Mouse (Mus musculus) yolk sac, embryonic 10.5 days (tissue): ENCODE data around the gene 1810055G02Rik.
A peak's percentile ranks its signal among the peaks of the same experiment; 100 is the strongest.

Experiments used
- DNase-seq: peaks from one replicate; pipeline ENCODE4 v3.0.0-alpha.2; 2017; ENCODE audit warnings: low spot score

1810055G02Rik gene

DNA sequence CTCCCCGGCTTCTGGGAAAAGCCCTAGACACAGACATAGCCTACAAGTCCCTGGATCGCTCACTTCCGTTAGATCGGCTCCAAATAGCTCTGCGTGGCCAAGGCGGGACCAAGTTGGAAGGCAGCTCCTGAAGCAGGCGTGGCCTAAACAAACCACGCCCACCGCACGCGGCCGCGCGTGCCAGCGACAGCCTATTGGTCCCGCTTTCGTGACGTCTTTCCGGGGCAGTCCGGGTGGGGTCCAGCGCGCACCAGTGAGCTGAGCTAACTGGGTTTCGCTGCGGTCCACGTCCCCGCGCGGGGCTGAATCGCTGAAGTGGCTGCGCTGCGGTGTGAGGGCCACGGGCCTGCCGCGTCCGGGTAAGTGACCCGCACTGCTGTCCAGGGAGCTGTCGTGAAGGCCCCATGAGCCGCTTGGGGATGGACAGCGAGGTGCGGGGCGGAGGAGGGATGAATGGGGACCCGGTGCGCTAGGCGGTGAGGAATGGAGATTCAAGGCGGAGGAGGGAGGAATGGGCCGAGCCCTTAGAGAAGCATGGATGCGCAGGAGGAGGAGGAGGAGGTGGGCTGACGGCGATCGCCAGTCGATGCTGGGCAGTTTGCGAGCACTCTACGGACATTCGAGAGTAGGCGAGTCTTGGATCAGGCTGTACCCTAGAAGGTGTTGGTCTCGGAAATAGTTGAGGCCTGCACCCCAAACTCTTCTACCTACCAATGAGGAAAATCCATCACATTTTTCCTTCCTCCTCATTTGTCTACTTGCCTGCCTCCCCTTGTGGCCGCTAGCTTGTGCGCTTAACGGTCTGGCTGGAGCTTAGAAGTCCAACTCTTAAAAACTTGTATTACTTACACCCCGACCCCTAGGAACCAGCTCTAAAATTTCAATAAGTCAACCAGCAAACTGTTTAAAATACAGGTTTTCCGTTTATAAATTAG is at the start of gene 1810055G02Rik:
Gene 1810055G02Rik, plus strand, starts transcription at position 216 of the 935 bp plus-strand sequence.
- DNase-seq, result peak; percentile 98

DNA sequence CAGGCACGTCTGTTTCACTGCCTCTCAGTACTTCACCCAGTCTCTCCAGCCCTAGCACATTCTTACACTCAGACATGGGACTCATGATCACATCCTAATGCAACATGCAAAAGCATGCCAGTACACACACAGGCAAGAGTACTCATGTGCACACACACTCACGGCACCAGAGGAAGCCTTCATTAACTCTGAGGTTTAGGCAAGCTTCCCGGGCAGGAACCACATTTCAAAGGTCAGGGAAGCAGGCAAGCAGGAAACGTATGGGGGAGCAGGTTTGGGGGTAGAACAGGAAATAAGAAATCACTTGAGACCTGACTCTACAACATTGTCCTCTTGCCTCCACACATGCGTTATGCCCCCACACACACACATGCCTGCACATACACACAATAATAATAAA is 42.6 kb upstream of the 1810055G02Rik start:
- DNase-seq, result peak; percentile 37

DNA sequence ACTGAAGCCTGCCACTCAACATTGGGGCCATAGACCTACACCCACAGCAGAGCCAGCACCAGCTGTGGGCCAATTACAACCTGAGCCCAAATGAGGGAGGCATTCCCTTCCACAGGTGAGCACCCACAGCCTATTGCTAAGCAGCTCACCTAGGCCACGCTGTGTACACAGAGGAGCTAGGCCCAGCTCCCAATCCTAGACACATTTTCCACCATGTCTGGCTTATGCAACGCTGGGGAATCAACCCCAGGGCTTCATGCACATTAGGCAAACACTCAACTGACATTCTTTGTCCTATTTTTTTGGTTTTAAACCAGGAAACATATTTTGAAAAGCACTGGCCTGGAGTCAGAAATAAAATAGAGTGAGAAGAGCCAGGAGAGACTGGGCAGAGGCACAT is 41.5 kb upstream of the 1810055G02Rik start:
- no peak for DNase-seq

DNA sequence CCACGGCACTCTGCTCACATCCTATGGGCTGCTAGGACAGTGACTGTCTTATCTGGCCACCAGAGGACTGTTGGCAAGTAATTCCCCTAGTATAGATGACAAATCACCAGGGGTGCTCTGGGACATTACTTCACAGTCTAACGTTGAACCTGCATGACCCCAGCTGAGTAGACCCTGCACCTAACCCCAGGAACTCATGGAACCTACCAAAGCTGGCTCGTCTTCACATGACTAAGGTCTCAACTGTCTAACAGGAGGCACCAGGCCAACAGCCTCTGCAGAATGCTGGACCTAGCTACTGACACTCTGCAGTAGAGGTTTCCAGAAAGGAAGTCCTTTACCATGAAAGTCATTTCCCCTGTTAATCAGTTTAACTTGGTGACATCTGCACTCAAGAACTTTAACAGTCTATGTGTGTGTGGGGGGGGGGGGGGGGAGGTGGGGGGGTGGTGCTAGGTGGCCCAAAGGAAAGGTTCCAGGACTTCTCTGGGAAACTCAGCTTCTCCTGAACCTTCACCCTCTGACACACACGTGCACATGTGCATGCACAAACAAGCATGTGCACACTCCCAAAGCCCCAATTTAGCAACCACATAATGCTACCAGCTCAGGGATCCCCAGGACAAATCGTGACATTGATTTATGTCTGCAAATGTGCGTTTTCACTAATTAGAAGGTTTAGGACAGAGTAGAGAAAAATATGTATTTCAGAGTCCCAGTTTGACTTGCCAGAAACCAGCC is 40.8 kb upstream of the 1810055G02Rik start:
- DNase-seq, result no peak

DNA sequence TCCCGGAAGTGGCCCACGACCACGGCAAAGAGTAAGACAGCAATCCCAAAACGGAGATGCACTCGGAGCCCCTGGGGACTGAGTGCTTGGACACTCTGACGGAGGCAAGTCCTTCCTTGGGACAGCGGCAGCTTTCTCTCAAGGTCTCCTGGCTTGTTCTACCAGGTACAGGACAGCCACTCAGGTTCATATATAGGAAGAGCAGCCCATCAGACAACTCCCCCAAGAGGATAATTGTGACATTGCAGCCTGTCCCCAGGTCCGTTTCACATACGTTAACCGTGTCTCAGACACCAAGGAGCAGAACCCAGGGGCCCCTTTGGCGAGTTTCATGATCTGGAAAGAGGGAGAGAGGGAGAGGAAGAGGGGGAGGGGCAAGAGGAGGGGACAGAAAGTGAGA is 40.1 kb upstream of the 1810055G02Rik start:
- no peak for DNase-seq

DNA sequence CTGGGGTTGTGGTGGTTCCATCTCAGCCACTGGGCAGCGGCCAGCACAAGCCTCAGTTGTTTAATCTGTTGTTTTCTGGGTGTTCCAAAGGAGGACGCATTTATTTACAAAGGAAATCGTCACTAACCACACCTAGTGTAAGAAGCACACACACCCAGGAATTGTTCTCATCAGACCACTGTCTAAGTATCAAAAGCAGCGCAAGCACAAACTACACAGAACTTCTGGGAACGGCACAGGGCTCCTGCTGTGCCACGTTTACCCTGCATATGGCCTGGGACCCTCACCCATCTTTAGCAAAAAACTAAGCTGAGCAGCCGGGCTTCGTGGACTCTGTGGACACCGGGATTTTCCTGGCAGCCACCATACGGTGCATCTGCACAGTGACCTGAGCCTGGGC is 39.5 kb upstream of the 1810055G02Rik start:
- DNase-seq, result no peak

DNA sequence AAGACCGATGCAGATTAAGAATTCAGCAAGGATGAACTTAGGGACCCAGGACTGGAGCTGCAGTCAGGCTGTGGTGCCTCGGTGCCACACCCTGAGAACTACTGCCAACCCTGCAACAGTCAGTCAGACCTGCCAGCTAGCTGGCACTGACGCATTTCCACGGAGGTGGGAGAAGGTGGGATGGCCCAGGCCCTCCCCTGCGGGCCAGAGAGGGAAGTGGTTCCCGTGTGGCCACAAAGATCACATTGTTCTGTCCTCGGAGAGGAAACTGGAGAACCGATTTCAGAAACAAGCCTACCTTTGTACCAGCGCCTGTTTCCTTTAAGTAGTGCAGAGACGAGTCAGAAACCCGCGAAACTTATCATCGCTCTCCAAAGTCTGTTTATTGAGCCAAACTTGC is 39.0 kb upstream of the 1810055G02Rik start:
- no peak for DNase-seq

DNA sequence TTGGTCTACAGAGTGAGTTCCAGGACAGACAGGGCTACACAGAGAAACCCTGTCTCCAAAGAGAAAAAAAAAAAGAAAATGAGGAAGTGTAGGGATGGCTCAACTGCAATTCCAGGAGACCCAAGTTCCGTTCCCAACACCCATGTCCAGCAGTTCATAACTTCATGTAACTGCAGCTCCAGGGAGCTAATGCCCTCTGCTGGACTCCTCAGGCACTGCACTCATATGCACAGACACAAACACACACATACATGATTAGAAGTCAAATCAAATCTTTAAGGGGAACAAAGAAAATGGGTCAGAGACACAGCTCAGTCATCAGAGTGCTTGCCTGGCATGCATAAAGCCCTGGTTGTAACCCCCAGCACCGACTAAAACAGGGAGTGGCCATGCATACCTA is 34.9 kb upstream of the 1810055G02Rik start:
- DNase-seq, result no peak

DNA sequence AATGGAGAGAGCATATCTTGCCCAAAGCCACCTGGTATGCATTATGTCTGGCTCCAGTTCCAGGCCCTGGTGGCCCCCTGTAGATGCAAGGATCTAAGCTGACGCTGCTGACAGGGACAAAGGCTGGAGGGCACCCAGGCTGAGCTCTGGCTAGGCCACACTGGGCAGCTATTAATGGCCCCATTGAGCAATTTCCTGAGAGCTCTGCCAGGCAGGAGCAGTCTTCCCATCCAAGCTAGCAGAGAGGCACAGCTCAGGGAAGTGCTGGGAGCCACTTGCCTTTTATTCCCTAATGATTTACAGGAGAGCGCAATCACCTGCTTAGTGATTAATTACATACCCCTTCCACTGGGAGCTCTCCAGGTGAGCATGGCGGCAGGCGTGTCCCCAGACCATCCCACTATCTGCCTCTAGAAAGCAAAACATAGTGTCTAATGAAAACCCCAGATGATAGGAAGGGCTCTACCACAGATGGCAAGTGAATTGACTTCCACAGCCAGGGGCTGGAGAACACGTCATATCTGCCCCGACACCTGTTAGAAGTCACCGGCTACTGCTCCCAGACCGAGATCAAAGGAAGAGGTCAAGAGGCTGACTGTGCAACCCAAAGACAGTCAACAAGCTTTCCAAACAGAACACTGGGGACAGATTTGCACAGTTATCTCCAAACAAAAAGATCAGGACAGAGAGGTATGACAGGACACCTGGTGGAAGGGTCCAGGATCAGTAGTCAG is 33.8 kb upstream of the 1810055G02Rik start:
- DNase-seq, result peak; percentile 83

DNA sequence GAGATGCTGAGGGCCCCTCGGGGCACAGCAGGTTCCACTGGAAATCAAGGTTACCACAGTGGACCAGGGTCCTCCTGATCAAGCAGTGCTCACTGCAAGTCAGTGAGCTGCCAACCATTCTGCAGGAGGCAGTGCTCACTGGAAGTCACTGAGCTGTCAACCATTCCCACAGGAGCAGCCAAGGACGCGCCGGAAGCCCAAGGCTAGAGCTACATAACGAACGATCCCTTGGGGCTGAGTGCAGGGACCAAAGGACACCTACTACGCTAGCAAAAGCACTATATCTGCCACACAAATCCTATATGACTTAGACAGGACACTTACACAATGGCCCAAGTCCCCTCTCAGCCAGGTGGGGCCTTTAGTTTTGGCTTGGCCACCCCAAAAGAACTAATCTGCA is 27.4 kb upstream of the 1810055G02Rik start:
- DNase-seq, result no peak

DNA sequence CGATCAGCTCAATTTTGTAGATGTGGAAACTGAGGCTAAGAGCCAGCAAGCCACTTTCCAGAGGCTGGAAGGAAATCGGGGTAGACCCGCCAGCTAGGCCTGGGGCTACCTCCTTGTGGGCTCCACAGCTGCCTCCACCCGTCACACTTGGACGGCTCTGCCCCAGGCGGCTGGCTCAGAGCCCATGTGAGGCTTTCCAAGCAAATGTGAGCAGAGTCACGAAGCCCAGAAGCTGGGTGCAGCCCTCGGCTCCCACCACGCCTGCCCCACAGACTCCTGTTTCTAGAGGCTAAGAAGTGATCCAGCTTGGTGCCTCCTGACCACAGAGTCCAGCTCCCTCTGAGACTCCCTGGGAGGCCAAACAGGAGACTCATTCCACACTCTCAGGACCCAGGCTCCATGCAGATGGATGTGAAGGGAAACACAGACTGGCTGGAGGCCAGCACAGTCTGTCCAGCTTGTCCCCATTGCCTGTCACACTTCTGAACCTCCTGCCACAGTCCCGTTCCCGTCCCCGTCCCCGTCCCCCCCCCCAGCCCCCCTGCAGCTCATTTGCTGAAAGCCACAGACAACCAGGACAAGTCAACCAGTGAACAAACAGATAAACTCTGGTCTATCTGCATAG is 26.7 kb upstream of the 1810055G02Rik start:
- no peak for DNase-seq

DNA sequence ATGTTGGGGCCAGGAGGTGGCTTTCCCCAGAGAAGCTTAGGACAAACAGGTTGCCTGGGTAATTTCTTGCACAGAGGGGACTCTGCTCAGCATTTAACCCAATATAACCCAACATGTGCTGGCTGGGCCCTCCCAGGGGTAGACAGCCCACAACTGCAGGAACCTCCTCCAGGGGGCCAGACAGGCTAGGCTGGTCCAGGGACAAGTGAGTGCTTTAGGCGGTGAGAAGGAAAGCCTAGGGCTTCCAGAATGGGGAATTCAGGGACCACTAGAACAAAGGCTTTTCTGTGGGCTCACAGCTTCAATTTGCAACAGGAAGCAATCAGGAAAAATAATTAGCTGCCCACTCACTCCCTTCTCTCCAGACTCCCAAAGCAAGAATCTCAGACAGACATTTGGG is 23.7 kb upstream of the 1810055G02Rik start:
- DNase-seq, result no peak

DNA sequence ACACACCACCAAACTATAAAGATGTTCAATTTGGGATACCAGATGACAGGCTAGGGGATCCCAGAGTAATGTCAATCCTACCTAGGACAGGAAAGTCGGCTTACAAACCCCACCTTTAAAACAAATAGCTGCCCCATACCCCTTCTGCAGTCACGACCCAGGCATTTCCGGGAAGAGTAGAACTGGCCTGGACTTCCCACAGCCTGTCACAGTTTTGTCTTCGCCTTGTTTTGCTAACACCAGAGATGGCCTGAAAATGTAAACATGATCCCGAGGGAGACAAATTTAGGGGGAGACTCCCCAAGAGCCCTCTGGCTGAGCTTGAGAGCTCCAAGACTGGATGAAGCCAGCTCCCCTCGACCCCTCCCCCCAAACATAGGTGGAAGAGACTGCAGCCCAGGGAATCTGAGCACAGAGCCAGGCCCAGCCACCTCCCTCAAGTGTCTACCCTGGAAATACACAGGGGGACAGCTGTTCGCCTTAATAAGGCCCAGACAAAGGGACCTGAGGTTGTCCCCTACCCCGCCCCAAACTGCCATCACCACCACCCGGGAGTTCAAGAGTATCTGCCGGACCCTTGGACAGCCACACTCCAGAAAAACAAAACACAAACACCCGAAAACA is 23.0 kb upstream of the 1810055G02Rik start:
- DNase-seq, result peak; percentile 45

DNA sequence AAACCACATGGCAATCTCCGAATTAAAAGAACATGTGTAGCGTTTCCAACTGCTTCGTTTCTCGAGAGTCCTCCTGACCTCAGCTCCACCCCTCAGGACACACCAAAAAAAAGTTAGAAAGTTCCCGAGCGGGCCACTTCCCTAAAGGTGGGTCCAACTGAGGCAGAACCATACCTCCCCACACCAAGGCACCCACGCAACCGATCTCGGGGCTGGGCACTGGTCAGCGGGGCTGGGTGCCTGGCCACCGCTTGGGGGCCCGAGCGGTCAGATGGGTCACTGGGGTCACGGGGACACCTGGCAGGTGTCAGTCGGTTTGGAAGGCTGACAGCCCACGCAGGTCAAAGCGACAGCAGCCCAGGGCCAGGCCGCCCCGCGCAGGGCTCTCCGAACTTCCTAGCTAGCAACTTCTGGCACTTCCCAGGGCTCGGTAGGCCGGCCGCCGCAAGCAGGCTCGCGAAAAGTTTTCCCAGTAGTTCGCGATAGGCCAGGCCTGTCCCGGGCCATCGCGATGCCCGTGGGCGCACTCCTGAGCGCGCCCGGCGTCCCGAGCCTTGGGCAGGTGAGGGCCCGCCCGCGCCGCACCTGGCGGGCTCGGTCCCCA is 22.4 kb upstream of the 1810055G02Rik start:
- DNase-seq, result no peak

DNA sequence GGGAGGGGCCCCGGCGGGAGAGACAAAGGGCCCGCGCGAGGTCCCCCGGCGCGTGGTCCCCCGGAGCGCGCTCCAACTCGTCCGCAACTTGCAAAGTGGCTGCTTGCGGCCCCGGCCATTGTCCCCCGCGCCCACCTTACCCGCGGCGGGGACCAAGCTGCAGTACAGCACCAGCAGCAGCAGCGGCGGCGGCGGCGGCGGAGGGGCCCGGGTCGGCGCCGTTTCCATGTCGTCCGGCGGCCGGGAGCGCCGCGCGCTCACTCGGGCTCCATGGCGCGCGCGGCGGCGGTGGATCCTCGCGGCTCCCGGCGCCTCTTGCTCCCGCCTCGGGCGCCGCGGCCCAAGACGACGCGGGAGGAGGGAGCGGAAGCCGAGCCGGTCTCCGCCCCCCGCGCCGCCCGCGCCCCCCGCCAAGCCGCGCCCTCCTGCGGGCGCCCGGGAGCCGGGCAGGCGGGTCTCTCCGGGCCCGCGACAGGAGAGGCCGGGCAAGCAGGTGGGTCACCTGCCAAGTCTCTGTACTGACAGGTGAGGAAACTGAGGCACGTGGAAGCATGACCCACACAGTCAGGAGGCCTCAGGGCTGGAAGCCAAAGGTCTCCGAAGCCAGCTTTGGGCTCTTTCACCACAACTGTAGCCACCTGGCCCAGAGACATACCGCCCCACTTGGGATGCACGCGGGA is 21.7 kb upstream of the 1810055G02Rik start, which contains the start of gene Lrp5:
Gene Lrp5, minus strand, starts transcription at position 350 of the 680 bp plus-strand sequence.
- DNase-seq, result peak; percentile 73

DNA sequence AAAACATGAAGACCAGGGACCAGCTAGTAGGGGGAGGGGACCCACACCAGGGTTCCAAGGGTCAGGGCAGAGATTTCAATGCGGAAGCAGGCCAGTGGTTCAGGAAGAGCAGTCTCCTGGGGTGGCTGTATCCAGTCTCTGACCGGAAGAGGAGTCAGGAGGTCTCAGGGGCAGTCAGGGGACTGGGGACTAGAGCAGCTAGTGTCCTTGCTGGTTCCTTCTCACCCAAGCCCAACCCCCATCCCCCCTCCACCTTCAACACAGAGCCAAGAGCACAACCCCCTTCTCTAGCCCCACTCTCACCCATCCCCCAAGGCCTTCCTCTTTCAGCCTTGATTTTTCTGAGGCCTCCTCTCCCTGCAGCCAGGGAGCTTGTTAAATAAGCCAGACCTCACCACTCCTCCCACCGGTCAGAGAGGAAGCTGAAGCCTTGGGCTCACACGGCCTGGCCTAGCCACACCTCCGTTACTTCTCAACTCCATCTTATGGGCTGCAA is 20.4 kb upstream of the 1810055G02Rik start:
- peak; percentile 87 for DNase-seq

DNA sequence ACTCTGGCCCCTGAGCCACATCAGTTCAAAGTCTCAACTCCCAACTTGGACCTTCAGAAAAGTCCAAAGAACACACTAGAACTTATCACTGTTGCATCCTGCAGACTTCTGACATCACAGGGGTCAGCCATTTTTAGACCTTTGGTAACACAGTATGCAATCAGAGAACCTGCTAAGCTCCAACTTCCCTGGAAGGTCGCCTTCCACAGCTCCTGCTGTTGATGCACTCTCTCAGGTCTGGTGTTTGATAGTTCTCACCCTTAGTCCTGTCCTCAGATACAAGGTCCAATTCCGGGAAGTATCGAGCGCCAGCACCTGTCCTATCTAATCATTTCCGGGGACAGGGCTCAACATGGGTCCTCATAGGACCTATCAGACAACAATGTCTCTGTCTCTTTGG is 16.8 kb upstream of the 1810055G02Rik start:
- no peak for DNase-seq

DNA sequence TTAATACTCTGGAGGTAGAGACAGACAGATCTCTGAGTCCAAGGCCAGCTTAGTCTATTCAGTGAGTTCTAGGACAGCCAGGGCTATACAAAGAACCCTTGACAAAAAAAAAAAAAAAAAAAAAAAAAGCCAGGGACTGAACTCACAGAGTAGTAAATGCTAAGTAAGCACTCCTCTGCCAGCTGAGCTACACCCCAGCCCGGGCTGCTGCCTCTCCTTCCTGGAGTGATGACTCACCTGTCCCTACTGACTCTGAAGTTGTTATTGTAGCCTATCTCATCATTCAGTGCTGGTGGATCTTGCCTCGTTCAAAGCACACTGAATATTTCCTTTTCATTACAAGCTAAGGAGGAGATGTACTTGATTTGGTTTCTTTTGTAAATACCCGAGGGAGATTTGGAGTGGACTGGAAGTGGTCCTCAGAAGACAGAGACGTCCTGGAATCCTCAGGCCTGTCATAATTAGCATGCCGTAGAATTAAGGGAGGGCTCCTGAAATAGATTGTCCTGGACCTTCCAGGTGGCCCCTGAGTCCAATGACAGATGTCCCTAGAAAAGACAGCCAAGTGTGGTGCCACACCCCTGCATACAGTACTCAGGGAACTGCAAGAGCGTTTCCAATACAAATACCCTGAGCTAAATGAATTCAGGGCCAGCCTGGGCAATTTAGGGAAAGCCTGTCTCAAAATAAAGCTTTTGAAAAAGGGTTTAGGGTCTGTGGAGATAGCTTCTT is 15.5 kb upstream of the 1810055G02Rik start:
- peak; percentile 38 for DNase-seq

DNA sequence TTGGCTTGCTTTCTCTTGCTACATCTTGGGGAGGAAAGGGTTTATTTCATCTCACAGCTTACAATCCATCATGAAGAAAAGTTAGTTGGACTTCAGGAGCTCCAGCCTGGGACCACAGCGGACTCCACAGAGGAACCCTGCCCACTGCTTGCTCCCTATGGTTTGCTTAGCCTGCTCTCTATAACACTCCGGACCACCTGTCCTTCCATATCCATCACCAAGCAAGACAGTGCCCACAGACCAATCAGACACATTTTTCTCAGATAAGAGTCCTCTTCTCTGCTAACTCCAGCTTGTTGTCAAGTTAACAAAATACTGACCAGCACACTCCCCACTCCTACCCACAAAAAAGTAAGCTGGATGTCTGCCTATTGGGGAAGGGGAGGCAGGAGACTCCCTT is 13.6 kb upstream of the 1810055G02Rik start:
- DNase-seq, result no peak

DNA sequence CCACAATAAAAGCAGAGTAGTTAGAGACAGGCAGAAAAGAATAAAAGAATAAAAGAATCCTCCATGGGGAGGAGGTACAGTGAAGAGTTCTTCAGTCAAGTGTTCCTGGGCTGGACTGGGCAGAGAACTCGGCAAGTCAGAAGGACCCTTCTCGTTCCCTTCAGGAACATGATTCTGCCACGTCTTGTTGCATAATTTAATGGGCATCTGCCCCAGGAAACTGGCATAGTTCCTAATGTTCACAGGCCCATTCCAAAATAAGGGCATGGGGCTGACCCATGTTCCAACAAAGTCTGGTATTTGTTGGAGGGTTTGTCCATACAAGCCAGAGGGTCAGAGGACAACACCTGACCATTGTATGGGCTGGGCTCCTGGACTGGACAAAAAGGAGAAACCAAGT is 13.1 kb upstream of the 1810055G02Rik start:
- DNase-seq, result no peak
